Mouse (Mus musculus) left cerebral cortex, postnatal 36 days (tissue): ENCODE results near the gene Ptprm. TPM values are rescaled to one million over a fixed set of nuclear protein-coding genes. Genes with fewer than 3 reads are reported as not detected.

ENCODE experiments used
- DNase-seq, 2 experiments: peaks; one replicate each; pipeline ENCODE4 v3.0.0; 2021 to 2022; ENCODE audit warnings: low spot score in 2 of 2, mixed read lengths in 1 of 2
- intact Hi-C: fragments of 180-260 bp; cut with DNase I; formaldehyde crosslinking; loops from one replicate; pipeline ENCODE4 v1.15.1; 2025
- total RNA-seq, 2 experiments: library from RNA; stranded (reverse); gene quantifications; 2 replicates each; pipeline ENCODE4 v1.2.3; 2021

Gene Ptprm
- total RNA-seq, 2 experiments from 2014 or later: 34.1 to 41.6 TPM

DNA sequence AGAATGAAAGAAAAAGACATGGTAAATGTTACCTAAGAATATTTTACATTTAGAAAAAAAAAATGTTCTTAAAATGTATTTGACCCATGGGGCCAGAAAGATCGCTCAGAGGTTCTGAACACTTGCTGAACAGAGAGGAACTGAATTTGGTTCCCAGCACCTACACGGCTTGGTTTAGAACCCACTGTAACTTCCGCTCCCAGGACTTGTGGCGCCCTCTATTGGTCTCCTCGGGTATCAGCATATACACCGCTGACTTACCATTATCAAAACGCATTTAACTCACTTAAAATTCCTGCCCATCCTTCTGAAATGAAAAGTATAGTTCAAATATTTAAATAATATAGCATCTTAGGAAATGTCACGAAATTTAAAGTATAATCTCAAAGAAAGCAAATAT is 4.7 kb downstream of the Ptprm start:
- no peak for DNase-seq
- intact Hi-C loops: no loop called here

DNA sequence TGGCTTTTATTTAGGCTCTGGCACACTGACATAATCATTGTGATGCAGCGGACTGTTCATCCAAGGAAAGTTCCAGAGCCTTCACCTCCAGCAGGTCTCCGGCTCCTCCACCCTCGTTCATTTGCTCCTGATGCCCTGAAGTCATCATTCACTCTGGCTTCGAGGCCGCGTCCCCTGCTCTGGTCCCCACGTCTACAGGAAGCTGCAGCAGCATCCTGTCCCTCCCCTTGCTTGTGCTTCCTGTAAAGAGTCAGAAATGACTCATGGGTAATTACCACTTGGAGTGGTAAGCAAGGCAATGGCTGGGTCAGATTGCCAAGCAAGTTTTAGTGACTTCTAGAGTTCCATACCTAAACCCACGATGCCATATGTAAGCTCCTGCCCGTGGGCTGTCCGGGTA is 7.3 kb downstream of the Ptprm start:
- no peak for DNase-seq
- intact Hi-C loops: no loop called here

DNA sequence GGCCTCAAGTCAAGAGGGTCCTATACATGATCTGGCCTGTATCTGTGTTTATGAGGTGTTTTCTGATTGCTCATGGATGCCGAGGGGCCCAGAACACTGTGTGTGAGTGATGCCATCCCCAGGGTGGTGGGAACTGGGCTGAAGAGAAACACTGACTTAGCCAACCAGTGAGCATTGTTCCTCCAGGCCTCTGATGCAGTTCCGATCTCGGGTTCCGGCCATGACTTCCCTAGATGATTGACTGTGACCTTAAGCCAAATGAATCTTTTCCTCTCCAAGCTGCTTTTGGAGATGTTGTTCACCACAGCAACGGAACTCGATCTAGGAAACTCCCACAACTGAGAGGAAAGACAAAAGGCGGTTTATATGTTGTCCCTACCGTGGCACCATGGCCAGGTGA is 9.1 kb downstream of the Ptprm start:
- DNase-seq: no peak
- intact Hi-C loops: no loop called here

DNA sequence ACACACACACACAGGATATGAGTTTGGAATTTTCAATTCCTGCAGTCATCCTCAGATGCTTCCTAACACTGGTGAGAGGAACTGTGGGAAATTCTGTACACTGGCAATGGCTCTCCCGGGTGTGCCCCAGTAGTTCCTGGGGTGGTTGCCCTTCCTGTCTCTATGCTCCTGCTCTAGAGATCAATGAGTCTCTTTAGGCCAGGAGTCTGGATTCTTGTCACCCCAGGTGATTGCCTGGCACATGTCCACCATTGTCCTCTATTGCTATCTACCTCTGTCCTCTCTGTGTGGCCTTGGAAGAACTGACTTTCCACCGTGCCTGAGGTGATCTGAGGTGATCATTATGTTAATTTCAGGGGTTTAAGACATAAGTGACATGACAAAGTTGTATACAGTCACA is 10.8 kb downstream of the Ptprm start:
- DNase-seq: no peak
- intact Hi-C loops: no loop called here

DNA sequence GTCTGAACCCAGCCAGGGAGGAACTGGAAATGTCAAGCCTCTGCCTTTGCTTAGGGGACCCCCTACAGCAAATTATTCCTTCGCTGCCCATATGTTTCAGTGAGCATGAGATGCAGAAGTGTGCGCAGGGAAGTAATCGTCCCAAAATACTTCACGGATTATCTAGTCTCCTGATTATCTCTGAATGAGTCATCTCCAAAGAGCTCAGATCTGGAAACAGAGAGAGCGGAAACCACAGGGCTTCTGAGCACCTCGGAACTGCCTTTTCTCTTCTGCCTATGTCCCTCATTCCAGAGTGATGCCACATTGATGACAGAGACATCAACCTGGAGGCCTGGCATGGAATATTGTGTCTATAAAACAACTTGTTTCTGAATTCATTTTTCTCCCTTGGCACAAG is 11.3 kb downstream of the Ptprm start:
- intact Hi-C loops: no loop called here

DNA sequence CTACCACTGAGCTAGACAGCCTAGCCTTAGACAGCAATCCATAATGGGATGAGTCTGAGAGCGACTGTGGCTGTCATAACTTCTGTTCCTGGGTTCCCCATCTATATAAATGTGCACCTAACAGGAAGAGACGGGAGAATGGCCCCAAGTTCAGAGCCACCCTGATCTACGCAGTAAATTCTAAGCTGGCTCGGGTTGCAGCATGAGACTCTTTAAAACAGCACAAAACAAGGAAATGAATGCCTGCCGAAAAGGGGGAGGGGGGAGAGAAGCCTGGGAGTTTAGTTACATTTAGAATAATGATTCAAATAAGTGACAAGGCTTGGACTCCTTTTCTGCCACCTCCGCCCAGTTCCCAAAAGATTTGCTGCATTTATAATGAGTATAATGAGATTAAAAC is 13.9 kb downstream of the Ptprm start:
- intact Hi-C loops: no loop called here
- DNase-seq: no peak

More for the DNA sequence above, 11.3 kb downstream of the Ptprm start:
- DNase-seq: no peak

DNA sequence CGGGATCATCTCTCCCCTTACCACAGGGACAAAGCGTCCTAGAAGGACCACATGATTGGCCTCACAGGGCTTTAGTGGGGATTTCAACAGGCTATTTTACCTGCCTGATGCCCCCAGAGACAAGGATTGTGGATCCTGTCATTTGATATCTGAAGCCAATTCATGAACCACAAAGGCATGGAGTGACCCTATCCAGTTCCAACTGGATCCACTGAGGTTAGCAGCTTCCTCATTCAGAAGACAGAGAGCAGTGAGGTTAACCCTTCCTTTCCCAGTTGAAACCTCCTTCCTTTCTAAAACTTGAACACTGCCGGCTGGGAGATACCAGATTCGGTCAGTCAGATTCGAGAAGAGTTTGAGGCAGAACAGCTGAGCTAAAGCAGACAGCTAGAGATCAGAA is 14.7 kb downstream of the Ptprm start:
- DNase-seq: no peak
- intact Hi-C loops: no loop called here

DNA sequence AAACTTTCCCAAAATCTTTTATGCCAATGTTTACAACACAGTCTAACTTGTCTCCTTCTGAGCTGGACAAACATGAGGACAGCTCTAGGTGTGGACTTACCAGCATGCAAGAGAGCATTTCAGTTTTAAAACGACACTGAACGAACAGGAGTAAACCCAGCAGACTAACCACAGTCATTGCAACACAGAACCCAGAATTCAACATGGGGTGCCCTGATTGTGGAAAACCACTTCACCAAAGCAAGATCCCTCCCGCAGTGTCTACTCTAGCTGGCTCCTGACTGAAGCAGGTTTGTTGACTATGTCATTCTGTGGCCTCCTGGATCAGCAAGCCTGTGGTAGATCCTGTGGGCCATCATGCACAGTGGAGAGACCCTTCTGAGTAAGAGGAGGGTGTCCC is 19.9 kb downstream of the Ptprm start:
- intact Hi-C loops: no loop called here
- no peak for DNase-seq

DNA sequence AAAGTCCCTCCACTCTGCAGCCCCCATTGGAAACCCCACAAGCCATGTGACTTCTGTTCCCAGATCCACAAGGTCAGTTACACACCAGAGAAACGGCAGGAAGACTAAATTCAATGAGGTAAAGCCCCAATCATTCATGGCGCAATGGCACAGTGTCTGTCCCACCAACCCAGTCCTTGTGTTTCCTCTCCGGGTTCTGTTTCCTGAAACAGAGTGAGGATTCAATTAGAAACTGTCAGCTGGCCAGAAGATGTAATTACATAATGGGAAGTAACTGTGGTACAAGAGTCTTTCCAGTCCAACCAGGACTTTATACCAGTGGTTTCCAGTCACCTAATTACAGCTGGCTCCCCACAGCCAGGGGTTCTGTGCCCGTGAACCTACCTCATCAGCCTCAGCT is 24.8 kb downstream of the Ptprm start:
- no peak for DNase-seq
- intact Hi-C loops: no loop called here

DNA sequence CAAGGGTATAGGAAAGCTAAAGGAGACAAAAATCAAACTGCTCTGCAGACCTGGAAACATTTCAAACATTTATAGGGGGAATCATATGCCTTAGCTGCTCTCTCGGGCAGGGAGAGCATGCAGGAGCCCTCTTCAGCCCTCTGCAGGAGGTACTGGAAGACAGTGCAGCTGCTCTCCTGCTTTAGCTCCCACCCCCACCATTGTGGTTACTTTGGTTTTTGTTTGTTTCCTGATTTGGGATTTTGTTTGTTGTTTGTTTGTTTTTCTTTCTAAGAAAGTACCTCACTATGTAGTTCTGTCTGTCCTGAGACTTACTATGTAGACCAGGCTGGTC is 29.8 kb downstream of the Ptprm start:
- intact Hi-C loops: no loop called here
- DNase-seq: no peak

DNA sequence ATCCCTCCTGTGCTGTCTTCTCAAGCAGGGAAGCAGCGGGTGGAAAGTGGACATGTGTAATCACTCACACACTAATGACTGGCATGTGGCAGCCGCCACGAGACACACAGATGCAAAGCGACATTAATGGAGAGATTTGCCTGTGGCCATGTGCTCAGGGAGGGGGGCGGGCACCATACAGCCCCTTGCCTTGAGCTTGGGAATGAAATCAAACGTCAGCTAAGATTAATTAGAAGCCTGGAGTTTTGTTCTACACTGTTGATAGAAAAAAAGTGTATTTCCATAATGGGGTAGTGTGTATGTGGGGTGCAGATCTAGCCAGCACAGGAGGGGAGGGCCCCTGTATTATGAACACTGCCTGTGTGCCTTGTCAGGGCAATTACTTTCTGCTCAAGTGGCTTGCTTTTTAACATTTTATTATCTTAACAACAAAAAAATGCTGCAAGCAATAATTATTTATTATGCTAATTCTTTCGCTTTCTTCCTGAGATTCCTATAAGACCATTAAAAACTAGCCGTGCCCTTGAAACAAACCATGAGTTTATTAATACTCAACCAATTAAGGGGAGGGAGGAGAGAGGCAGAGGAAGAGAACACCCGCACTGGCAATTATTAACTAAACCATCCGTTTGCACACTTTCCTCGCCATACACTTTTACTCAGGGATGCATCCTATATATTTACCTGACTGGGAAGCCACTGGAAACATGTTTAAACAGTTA is 30.3 kb downstream of the Ptprm start:
- DNase-seq: no peak
- intact Hi-C loops: no loop called here

DNA sequence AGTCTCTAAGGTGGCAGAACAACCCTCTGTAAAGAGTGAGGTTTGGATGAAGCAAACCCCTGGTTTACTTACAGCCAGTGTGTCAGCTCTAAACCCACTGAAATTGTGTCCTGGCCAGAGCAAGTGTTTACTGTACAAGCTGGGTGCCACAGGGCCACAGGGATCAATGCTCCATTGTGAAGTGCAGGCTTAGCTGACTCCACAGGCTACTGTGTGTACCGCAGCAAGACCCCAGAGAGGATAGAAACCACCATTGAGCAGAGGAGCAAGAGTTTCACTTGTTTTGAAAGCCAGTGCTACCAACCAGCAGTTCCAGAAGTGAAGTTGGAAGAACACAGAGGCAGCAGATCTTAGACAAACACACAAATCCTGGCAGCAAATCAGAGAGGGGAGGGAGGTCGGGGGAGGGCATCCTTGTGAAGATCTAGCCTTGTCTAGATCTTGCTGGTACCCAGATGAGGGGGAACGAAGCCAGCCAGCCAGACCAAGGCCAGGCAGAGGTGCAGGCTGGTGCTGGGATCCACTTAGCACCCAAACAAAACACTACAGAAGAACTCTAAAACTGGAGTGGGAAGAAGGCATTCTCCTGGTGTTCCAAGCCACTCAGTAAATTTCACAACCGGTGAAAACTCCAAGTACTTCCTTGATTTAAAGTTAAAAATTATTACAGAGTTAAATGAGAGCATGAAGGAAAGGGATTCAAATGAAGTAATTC is 39.6 kb downstream of the Ptprm start:
- DNase-seq: no peak
- intact Hi-C loops: no loop called here

DNA sequence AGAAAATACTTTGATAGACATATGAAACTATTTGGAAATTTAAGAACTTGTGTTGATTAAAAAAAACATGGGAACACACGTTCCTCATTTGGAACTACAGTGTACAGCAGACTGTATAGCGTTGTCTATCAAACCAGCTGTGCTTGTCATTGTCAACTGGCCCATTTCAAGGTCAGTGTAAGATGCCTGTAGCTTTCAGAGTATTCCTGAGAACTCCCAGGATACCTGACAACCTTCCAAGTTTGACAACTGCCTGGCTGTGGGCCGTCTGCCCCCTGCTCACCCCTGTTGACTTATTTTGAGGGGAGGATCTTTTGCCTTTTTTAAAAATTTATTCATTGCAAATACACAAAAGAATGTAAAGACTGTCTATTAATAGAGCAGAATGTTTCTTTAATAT is 45.8 kb downstream of the Ptprm start:
- intact Hi-C loops: no loop called here
- no peak for DNase-seq

DNA sequence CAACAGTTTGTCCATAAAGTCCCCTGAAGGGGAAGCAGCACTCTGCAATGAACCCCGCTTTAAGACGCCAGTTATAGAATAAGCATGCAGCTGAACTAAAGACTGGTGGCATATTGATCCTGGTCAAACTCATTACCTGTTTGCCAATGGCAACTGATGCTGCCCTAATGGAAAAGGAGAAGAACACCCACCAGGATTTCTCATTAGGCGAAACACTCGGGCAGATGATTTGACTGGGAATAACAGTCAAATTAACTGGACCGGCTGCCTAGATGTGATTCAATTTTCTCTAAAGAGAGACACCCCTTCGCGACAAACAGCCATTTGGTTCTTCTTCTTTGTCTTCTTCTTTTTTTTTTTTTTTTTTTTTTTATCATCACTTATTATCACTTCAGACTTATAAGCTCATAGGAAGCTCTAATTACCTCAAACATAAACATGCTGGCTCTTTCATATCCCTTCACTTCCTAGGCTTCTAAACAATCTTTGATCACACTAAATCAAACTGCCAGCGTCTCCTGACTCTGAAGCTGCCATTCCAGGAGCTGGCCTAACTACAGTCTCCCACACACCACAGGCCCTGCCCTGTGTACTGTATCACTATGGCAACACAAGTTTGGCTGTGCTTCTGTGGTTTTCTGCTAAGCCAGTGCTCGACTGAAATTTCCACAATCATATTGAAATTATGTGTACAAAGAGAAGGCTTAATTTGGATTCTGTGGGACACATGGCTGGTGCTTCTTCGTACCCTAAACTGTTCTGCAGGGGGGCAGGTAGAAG is 48.0 kb downstream of the Ptprm start:
- no peak for DNase-seq
- intact Hi-C loops: no loop called here

DNA sequence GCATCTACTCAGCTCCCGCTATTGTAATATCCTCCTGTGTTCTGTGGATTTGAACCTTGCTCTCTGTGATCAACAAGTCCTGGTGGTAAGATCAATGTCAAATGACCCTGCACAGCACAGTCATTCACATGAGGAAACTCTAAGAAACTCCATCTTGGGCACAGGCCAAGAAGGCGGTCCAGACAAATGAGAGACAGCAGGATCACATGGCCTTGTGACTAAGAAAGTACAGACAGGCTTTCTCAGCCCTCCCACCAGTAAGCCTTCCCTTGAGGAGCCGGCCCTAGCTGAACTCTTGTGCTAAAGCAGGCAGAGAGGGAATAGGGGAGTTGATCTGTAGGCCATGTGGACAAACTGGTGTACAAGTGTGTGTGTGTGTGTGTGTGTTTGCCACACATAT is 49.4 kb downstream of the Ptprm start:
- no peak for DNase-seq
- intact Hi-C loops: no loop called here

DNA sequence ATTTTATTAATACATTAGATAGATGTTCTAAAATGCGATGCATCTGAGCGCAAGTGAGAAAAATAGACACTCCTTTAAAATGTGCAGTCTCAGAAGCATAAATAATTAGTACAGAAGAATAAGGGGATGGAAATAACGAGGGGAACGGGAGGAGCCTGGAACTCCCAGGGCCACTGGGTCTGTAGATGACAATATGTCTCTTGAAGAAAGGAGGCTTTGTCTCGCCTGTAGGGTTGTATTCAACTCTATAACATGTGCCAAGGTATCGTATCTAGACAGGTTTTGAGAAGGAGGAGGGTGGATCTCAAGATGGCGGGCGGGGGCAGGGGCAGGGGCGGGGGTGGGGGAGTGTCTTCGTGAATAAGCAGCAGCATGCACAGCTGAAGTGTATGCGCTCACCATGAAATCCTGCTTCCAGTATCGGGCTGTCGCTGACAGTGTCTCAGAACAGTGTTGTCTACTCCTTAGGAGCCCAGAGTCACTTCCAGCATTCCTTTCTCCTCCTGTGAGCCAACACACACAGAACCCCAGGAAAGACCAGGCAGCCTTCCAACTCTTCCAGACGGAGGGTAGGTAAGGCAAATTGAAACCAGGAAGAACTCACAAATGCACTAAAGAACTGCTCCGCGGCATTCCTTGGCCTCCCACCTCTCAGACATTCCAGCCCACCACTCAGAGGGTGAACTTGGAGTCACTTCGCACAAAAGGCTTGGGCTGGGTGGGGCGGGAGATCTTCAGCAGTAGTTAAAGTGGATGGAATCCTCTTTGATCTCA is 50.7 kb downstream of the Ptprm start:
- DNase-seq: peak in 1 of 2 experiments; percentile 27
- intact Hi-C loops: no loop called here

DNA sequence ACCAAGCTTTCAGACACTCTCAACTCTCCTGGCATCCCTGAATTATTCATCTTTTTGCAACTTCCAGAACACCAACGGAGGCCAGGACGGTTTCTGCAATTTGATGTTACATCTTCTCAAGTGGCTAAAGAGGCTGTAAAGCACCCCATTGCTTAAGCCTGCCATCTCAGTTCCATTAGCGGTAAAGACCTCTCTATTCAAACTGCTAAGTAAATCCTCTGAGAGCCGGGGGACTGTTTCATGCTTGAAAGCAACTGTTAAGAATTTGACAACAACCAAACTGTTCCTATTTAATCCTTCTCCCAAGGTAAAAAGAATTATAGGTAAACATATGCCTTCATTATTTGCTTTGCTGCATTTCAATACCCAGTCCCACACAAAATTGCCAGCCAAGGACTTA is 51.7 kb downstream of the Ptprm start:
- intact Hi-C loops: no loop called here
- DNase-seq: no peak

DNA sequence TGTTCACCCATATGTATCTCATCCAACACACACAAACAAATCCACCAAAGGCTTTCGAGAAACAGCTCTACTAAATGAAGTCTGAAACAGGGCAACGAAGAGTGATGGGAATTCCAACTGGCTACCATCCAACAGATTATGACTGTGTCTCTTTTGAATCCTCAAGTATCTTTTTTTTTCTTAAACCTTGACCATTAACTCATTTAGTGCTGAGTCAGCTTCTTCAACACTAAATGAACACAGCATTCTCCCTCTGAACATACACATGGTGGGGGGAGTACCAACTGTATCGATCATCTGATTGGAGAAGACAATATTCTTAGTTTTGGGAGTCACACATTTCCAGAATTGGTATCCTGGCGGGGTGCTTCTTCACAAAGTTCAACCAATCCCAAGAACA is 52.2 kb downstream of the Ptprm start:
- intact Hi-C loops: no loop called here
- no peak for DNase-seq

DNA sequence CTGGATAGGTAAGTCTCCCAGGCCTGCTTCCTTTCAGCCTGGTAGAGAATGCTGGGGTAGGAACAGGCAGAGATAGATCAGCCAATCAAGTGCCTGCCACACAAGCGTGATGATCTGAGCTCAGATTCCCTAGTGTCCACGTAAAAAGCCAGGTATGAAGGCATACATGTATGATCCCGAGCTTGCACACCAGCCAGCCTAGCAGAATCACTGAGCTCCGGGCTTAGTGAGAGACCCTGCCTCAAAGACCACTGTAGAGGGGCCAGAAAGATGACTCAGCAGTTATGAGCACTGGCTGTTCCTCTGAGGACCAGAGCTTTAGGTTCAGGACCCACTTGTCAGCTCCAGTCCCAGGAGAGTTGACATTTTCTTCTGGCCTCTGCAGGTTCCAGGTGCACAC is 52.9 kb downstream of the Ptprm start:
- intact Hi-C loops: no loop called here
- no peak for DNase-seq

DNA sequence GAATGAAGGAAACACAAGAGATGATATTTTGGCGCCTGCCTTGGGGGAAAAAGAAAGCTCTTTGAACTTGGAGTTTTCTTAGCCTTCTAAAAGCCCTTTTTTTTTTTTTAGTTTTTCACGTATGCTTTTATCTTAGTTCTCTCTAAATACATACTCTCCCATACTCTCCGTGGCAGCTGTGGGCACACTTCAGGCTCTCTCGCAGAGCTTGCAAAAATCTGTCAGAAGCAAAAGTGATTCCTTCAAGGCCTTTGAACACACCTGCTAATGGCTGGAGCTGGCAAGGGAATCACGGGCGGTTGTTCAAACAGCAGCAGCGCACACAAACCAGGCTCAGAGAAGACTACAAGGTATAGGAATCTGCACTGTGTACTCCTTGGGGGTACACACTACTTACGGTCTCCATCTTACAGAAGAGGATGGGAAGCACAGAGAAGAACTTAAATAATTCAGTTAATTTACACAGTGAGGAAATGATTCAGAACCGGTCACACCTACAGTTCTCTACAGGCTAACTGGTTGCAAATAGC is 55.9 kb downstream of the Ptprm start:
- DNase-seq: no peak
- intact Hi-C loops: no loop called here
